Mouse (Mus musculus) forebrain, embryonic 14.5 days (tissue): Measurements from ENCODE around the gene Ddx6. TPM values are rescaled to one million over a fixed set of nuclear protein-coding genes. Genes with fewer than 3 reads are reported as not detected.
A peak's percentile ranks its signal among the peaks of the same experiment; 100 is the strongest.

ENCODE experiments used
- ATAC-seq: fragments of 200-750 bp; cut with Nextera tagmentation; 2 replicates; pipeline ENCODE4 v1.8.0; 2017; ENCODE audit warnings: mild to moderate bottlenecking, moderate library complexity
- DNase-seq: peaks from one replicate; pipeline ENCODE4 v3.0.0-alpha.2; 2015; ENCODE audit warnings: low spot score
- H3K27ac ChIP-seq: fragments of 300-500 bp; sonication (generic); 2 replicates; pipeline ENCODE4 v1.5.1; 2014; ENCODE audit warnings: low read depth, mild to moderate bottlenecking, control low read depth, low read length, moderate library complexity
- H3K27me3 ChIP-seq: fragments of 300-500 bp; sonication (generic); replicated peaks from 2 replicates; pipeline ENCODE4 v1.6.1; 2014; ENCODE audit warnings: low read length, control low read depth, mixed read lengths; ENCODE audit not compliant: control insufficient read depth, insufficient read depth
- H3K36me3 ChIP-seq: fragments of 300-500 bp; sonication (generic); 2 replicates; pipeline ENCODE4 v1.6.1; 2014; ENCODE audit warnings: low read length, control low read depth; ENCODE audit not compliant: control insufficient read depth, insufficient read depth
- H3K4me1 ChIP-seq: fragments of 300-500 bp; sonication (generic); 2 replicates; pipeline ENCODE4 v1.6.1; 2014; ENCODE audit warnings: antibody characterized with exemption, low read length, control low read depth; ENCODE audit not compliant: control insufficient read depth, insufficient read depth
- H3K4me2 ChIP-seq: fragments of 300-500 bp; sonication (generic); 2 replicates; pipeline ENCODE4 v1.6.1; 2014; ENCODE audit warnings: mild to moderate bottlenecking, control low read depth, low read length
- H3K4me3 ChIP-seq: fragments of 300-500 bp; sonication (generic); 2 replicates; pipeline ENCODE4 v1.5.1; 2014; ENCODE audit warnings: low read depth, low read length, control low read depth
- H3K9ac ChIP-seq: fragments of 300-500 bp; sonication (generic); 2 replicates; pipeline ENCODE4 v1.6.1; 2014; ENCODE audit warnings: mild to moderate bottlenecking, low read length, control low read depth, moderate library complexity
- H3K9me3 ChIP-seq: fragments of 300-500 bp; sonication (generic); replicated peaks from 2 replicates; pipeline ENCODE4 v1.6.1; 2016; ENCODE audit warnings: low read length, control low read depth, mixed read lengths; ENCODE audit not compliant: control insufficient read depth
- WGBS: fragments of 180-500 bp; shearing (Covaris S2); extraction: QIAGEN DNeasy Blood & Tissue Kit; methylation state at CpG from one replicate; pipeline ENCODE4 v1.1.7; 2014; 5-methylcytosine and 5-hydroxymethylcytosine counted together
- polyA plus RNA-seq: library from polyadenylated mRNA; unstranded; fragments of >200 nt; fragmentation: Nextera tagmentation; extraction: Ambion mirVana; gene quantifications from 2 replicates; pipeline ENCODE4 v1.2.1, GENCODE M21; 2014

Ddx6 gene
- polyA plus RNA-seq, 1 experiment from 2014 or later: 21.1 TPM

- ATAC-seq: no peak
- H3K27me3 ChIP-seq: no peaks in the 10 kb centered on the region
- no peaks in the 10 kb centered on the region for H3K9me3 ChIP-seq
- WGBS: 73% methylated on average over 5 of the region's 5 CpGs
- H3K4me1 ChIP-seq: no peaks in the 10 kb centered on the region
- DNase-seq: no peak
- H3K27ac ChIP-seq: no peak overlapping the region
- H3K4me2 ChIP-seq: no peak overlapping the region
- no peaks in the 10 kb centered on the region for H3K36me3 ChIP-seq
- H3K4me3 ChIP-seq: no peak overlapping the region
- H3K9ac ChIP-seq: no peak overlapping the region
Observed at GRCm38 (mm10) chr9:44679565-44679964, 74.9 kb downstream of the Ddx6 start.

DNA sequence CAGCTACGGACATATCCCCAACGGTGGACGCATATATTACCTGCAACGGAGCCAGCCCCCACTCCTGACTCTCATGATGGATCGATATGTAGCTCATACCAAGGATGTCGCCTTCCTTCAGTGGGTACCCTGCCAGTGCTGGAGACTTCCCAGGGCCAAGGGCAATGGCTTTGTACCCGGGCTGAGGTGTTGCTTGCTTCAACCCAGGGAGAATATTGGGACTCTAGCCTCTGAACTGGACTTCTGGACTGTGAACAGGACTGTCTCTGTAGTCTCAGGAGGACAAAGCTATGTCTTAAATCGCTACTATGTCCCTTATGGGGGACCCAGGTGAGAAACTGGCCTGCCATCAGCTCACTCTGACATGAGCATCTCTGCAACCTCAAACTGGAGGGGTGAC lies 78.4 kb downstream of the Ddx6 start:
- ATAC-seq: no peak
- H3K9me3 ChIP-seq: no peaks in the 10 kb centered on the region
- H3K4me1 ChIP-seq: peaks cover 4% of the 10 kb centered on the region; the same call in 1 of the 2 replicates
- no peak for DNase-seq
- H3K27me3 ChIP-seq: no peaks in the 10 kb centered on the region
- H3K27ac ChIP-seq: no peak overlapping the region
- H3K9ac ChIP-seq: no peak overlapping the region
- no peak overlapping the region for H3K4me3 ChIP-seq
- H3K36me3 ChIP-seq: peaks cover 12% of the 10 kb centered on the region
- H3K4me2 ChIP-seq: no peak overlapping the region
- WGBS: 83% methylated on average over 8 of the region's 8 CpGs

GRCm38 (mm10) chr9:44685346-44686330 lies 80.9 kb downstream of the Ddx6 start:
- peak overlapping the region; percentile 65; the same call in 1 of the 2 replicates for H3K27ac ChIP-seq
- H3K4me2 ChIP-seq: no peak overlapping the region
- DNase-seq (peak; percentile 83), ATAC-seq (peak; percentile 62)
- H3K4me1 ChIP-seq: peaks cover 4% of the 10 kb centered on the region; the same call in 1 of the 2 replicates
- H3K27me3 ChIP-seq: no peaks in the 10 kb centered on the region
- no peak overlapping the region for H3K4me3 ChIP-seq
- peaks cover 27% of the 10 kb centered on the region for H3K36me3 ChIP-seq
- 40% methylated on average over 14 of the region's 14 CpGs for WGBS
- no peaks in the 10 kb centered on the region for H3K9me3 ChIP-seq
- H3K9ac ChIP-seq: no peak overlapping the region

DNA sequence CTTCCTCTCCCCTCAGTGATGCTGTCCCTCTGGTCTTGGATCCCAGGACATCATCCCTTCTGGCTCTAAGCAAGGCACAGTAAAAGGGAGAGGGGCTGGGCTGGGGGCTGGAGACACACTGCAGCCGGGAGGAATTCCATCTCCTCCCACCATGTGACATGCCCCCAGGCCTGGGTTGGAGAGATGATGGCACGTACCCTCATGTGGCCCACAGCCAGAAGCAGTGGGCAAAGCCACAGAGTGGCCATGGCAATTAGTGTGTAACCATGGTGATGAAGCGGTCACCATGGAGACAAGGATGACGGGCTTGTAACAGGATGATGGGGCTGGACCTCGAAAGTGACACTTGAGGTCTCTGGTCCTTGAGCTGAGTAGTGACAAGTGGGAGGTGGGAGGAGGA lies 81.9 kb downstream of the Ddx6 start:
- H3K27me3 ChIP-seq: no peaks in the 10 kb centered on the region
- H3K27ac ChIP-seq: peak overlapping the region; percentile 65; the same call in 1 of the 2 replicates
- no peak overlapping the region for H3K9ac ChIP-seq
- no peak overlapping the region for H3K4me3 ChIP-seq
- peak; percentile 70 for ATAC-seq
- H3K4me1 ChIP-seq: peaks cover 10% of the 10 kb centered on the region
- H3K4me2 ChIP-seq: no peak overlapping the region
- peaks cover 36% of the 10 kb centered on the region for H3K36me3 ChIP-seq
- DNase-seq: peak; percentile 80
- WGBS: 28% methylated on average over 5 of the region's 5 CpGs
- no peaks in the 10 kb centered on the region for H3K9me3 ChIP-seq

GRCm38 (mm10) chr9:44688013-44688412 lies 83.3 kb downstream of the Ddx6 start:
- Histone ChIP-seq H3K9me3 (no peaks in the 10 kb centered on the region), H3K4me3 (no peak overlapping the region), H3K36me3 (peaks cover 48% of the 10 kb centered on the region), H3K4me1 (peaks cover 15% of the 10 kb centered on the region), H3K4me2 (no peak overlapping the region), H3K27ac (no peak overlapping the region), H3K9ac (no peak overlapping the region), H3K27me3 (no peaks in the 10 kb centered on the region)
- 79% methylated on average over 9 of the region's 9 CpGs for WGBS
- ATAC-seq (no peak), DNase-seq (no peak)

Other genes starting within 250 kb of the Ddx6 start
- gene Vps11, start 243.2 kb upstream of the Ddx6 start, polyA plus RNA-seq: 33.3 and 33.8 TPM in 2 replicates
- 17.8 and 27.2 TPM in 2 replicates for gene Hyou1, start 225.4 kb upstream of the Ddx6 start, polyA plus RNA-seq
- gene Slc37a4, start 208.0 kb upstream of the Ddx6 start, polyA plus RNA-seq: 39.5 and 42.0 TPM in 2 replicates
- 1,391 and 1,749 TPM in 2 replicates for gene Rps25, start 197.8 kb upstream of the Ddx6 start, polyA plus RNA-seq
- 327 and 347 TPM in 2 replicates for gene Trappc4, start 197.3 kb upstream of the Ddx6 start, polyA plus RNA-seq
- 21.6 and 25.2 TPM in 2 replicates for gene Ccdc84, start 186.3 kb upstream of the Ddx6 start, polyA plus RNA-seq
- not detected in 2 replicates for gene Foxr1, start 163.8 kb upstream of the Ddx6 start, polyA plus RNA-seq
- gene Upk2, start 149.9 kb upstream of the Ddx6 start, polyA plus RNA-seq: not detected in 2 replicates
- 9.9 and 13.4 TPM in 2 replicates for gene Bcl9l, start 122.1 kb upstream of the Ddx6 start, polyA plus RNA-seq
- gene Cxcr5, start 43.0 kb upstream of the Ddx6 start, polyA plus RNA-seq: 0.07 TPM in 1 of 2 replicates, not detected in the other
- gene Treh, start 68.3 kb downstream of the Ddx6 start, polyA plus RNA-seq: not detected in 2 replicates
- 29.5 and 42.9 TPM in 2 replicates for gene Phldb1, start 130.3 kb downstream of the Ddx6 start, polyA plus RNA-seq
- 138 and 152 TPM in 2 replicates for gene Arcn1, start 163.0 kb downstream of the Ddx6 start, polyA plus RNA-seq
- gene Ift46, start 163.0 kb downstream of the Ddx6 start, polyA plus RNA-seq: 178 and 206 TPM in 2 replicates
- 4.7 and 5.9 TPM in 2 replicates for gene Tmem25, start 194.4 kb downstream of the Ddx6 start, polyA plus RNA-seq
- 0.28 and 0.36 TPM in 2 replicates for gene Ttc36, start 198.2 kb downstream of the Ddx6 start, polyA plus RNA-seq